Mouse (Mus musculus) megakaryocyte, embryonic 14.5 days (primary cell): ENCODE results near the gene Gdpd3.

Experiments used
- FLI1 ChIP-seq: IDR thresholded peaks from 2 replicates; pipeline ENCODE4 v1.6.1; 2012; ENCODE audit warnings: low read length, inconsistent platforms, mixed read lengths
- GATA1 ChIP-seq: IDR thresholded peaks from 3 replicates; pipeline ENCODE4 v1.6.1; 2012; ENCODE audit warnings: mixed read lengths, low read length, inconsistent platforms, borderline replicate concordance

DNA sequence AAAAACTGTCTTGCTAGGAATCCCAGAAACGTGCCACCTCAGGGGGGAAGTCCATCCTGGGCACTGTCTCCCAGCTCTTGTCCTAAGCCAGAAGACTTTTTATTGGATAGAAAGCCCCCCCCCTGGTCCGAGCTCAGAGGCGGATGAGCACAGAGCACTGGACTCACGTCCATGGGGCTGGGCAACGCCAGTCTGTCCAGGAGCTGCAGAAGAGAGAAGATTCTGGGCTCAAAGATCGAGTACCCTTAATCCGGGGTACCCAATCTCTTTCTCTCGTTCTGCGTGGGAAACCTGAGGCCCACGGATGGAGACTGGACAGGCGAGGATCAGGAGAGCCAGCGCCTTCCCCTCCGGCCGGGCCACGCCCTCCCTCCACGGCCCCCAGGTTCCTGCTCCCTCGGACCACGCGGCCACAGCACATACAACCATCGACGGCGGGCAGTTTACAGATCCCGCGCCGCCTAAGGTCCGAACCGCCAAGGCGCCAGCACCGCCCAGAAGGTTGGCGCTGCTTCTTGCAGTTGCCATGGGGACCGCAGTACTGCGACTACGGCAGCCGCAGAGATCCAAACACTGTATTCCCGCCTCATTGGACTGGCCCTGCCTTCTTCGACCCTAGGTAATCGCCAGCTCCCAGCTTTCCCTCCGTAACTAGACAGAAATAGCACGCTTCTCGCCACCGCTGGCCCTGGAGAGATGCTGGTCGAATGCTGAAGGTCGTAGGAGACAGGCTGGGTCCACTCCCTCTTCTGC lies 42.7 kb downstream of the Gdpd3 start:
- no peak for TF ChIP-seq GATA1
- TF ChIP-seq FLI1 = no peak
